Mouse (Mus musculus): ENCODE measurements around the gene Ank2.

DNA sequence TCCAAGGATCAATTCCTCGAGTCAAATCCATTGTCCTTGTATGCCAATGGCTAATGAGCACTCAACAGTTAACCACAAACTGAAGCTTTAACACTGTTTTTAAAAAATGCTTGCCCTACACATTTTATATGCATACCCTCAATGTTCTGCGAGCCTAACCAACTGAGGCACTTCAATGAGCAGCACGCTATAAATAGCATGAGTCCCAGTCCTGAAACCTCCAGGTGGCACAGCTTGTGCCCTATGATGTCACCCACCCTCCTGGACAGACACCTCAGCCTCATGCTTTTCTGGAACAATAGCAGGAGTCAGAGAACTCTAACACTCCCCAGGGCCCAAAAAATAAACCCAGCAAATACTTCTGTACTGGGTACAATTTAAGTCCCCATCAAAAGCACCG is 485.2 kb downstream of the Ank2 start:
- TF ChIP-seq CTCF (IDR thresholded peaks at IDR 0.05; ENCODE audit: extremely low read depth, insufficient read depth, low read length) = no peak
- no peak for TF ChIP-seq POLR2A (IDR thresholded peaks at IDR 0.05; ENCODE audit: extremely low read depth, insufficient read depth, low read length)

All from cortical plate, adult 2 months (tissue).